Mouse (Mus musculus) embryo, embryonic 11.5 days (tissue): ENCODE data around the gene Rsph6a.

Experiments used
- DNase-seq: peaks from one replicate; pipeline ENCODE4 v3.0.0-alpha.2; 2012; ENCODE audit warnings: low read depth, low spot score

The Rsph6a gene

GRCm38 (mm10) chr7:19054047-19054776 lies at the start of gene Rsph6a:
Gene Rsph6a, plus strand, starts transcription at chr7:19054690.
- DNase-seq: peak; percentile 58

- no peak for DNase-seq
Measured at GRCm38 (mm10) chr7:19005417-19006121, 48.9 kb upstream of the Rsph6a start.

GRCm38 (mm10) chr7:19006476-19006875 lies 48.0 kb upstream of the Rsph6a start:
- peak; percentile 82 for DNase-seq

GRCm38 (mm10) chr7:19007026-19007977 lies 47.2 kb upstream of the Rsph6a start:
- no peak for DNase-seq

- DNase-seq: no peak
Measured at GRCm38 (mm10) chr7:19010581-19010980, 43.9 kb upstream of the Rsph6a start.

GRCm38 (mm10) chr7:19012025-19012621 lies 42.4 kb upstream of the Rsph6a start:
- no peak for DNase-seq

GRCm38 (mm10) chr7:19012882-19013281 lies 41.6 kb upstream of the Rsph6a start:
- DNase-seq: no peak

- DNase-seq: no peak
Measured at GRCm38 (mm10) chr7:19014452-19014851, 40.0 kb upstream of the Rsph6a start.

- DNase-seq: no peak
Measured at GRCm38 (mm10) chr7:19016042-19016441, 38.4 kb upstream of the Rsph6a start.

- DNase-seq: no peak
Measured at GRCm38 (mm10) chr7:19017909-19018308, 36.6 kb upstream of the Rsph6a start.

- no peak for DNase-seq
Measured at GRCm38 (mm10) chr7:19021048-19021447, 33.4 kb upstream of the Rsph6a start.

GRCm38 (mm10) chr7:19022189-19022958 lies 32.1 kb upstream of the Rsph6a start:
- no peak for DNase-seq

GRCm38 (mm10) chr7:19023357-19023814 lies 31.1 kb upstream of the Rsph6a start, which contains the start of gene Foxa3:
Gene Foxa3, minus strand, starts transcription at chr7:19023538.
- no peak for DNase-seq

GRCm38 (mm10) chr7:19024096-19024506 lies 30.4 kb upstream of the Rsph6a start, which contains the start of gene Sympk:
Gene Sympk, plus strand, starts transcription at chr7:19024377.
- peak; percentile 94 for DNase-seq

GRCm38 (mm10) chr7:19024581-19025255 lies 29.8 kb upstream of the Rsph6a start:
- no peak for DNase-seq

- DNase-seq: no peak
Measured at GRCm38 (mm10) chr7:19028067-19028466, 26.4 kb upstream of the Rsph6a start.

- DNase-seq: no peak
Measured at GRCm38 (mm10) chr7:19029084-19029653, 25.3 kb upstream of the Rsph6a start.

GRCm38 (mm10) chr7:19031641-19032040 lies 22.8 kb upstream of the Rsph6a start:
- no peak for DNase-seq

GRCm38 (mm10) chr7:19044616-19045015 lies 9.9 kb upstream of the Rsph6a start:
- no peak for DNase-seq
